Mouse (Mus musculus) cerebellum, postnatal 10 days (tissue): ENCODE results near the gene Psmc2.

Experiments
- DNase-seq, 2 experiments: peaks; one replicate each; pipeline ENCODE4 v3.0.0; 2021; ENCODE audit warnings: mixed read lengths in 2 of 2

Psmc2 gene

GRCm38 (mm10) chr5:21785053-21785452 lies at the start of gene Psmc2, which contains the start of gene Dnajc2:
TSS of gene Psmc2 (plus strand) at chr5:21785283.
TSS of gene Dnajc2 (minus strand) at chr5:21785251.
- peak; percentile 95 to 96 for DNase-seq

GRCm38 (mm10) chr5:21735584-21735983 lies 49.5 kb upstream of the Psmc2 start:
- peak; percentile 82 to 83 for DNase-seq

GRCm38 (mm10) chr5:21736046-21736445 lies 49.0 kb upstream of the Psmc2 start:
- DNase-seq, result no peak

- DNase-seq, result peak; percentile 94 to 97
Observed at GRCm38 (mm10) chr5:21736956-21737585, 48.0 kb upstream of the Psmc2 start, which contains the start of gene Pmpcb. TSS of gene Pmpcb (plus strand) at chr5:21737141.

GRCm38 (mm10) chr5:21737620-21738019 lies 47.5 kb upstream of the Psmc2 start:
- DNase-seq, result no peak

- DNase-seq, result no peak
Observed at GRCm38 (mm10) chr5:21739120-21739519, 46.0 kb upstream of the Psmc2 start.

- DNase-seq, result no peak
Observed at GRCm38 (mm10) chr5:21739881-21740280, 45.2 kb upstream of the Psmc2 start.

GRCm38 (mm10) chr5:21743606-21744005 lies 41.5 kb upstream of the Psmc2 start:
- DNase-seq, result no peak

- DNase-seq, result no peak
Observed at GRCm38 (mm10) chr5:21744651-21745050, 40.4 kb upstream of the Psmc2 start.

GRCm38 (mm10) chr5:21745966-21746365 lies 39.1 kb upstream of the Psmc2 start:
- no peak for DNase-seq

- no peak for DNase-seq
Observed at GRCm38 (mm10) chr5:21768506-21768905, 16.6 kb upstream of the Psmc2 start.

GRCm38 (mm10) chr5:21769841-21770240 lies 15.2 kb upstream of the Psmc2 start:
- DNase-seq, result no peak

GRCm38 (mm10) chr5:21776491-21776890 lies 8.6 kb upstream of the Psmc2 start:
- DNase-seq, result no peak

- peak; percentile 12 to 26 for DNase-seq
Observed at GRCm38 (mm10) chr5:21784161-21785052, 676 bp upstream of the Psmc2 start.

- DNase-seq, result peak in 1 of 2 experiments; percentile 8
Observed at GRCm38 (mm10) chr5:21785776-21786175, 693 bp downstream of the Psmc2 start.

GRCm38 (mm10) chr5:21786258-21787185 lies 1.4 kb downstream of the Psmc2 start:
- DNase-seq, result peak; percentile 96 to 97

- DNase-seq, result no peak
Observed at GRCm38 (mm10) chr5:21787186-21788105, 2.4 kb downstream of the Psmc2 start.

GRCm38 (mm10) chr5:21789061-21789460 lies 4.0 kb downstream of the Psmc2 start:
- no peak for DNase-seq

- no peak for DNase-seq
Observed at GRCm38 (mm10) chr5:21792166-21792565, 7.1 kb downstream of the Psmc2 start.

GRCm38 (mm10) chr5:21802907-21803306 lies 17.8 kb downstream of the Psmc2 start:
- no peak for DNase-seq

GRCm38 (mm10) chr5:21803691-21804188 lies 18.7 kb downstream of the Psmc2 start:
- no peak for DNase-seq
